Mouse (Mus musculus) hindbrain, embryonic 12.5 days (tissue): Measurements from ENCODE around the gene Fam171a2. TPM values are rescaled to one million over a fixed set of nuclear protein-coding genes. Genes with fewer than 3 reads are reported as not detected.

Experiments used
- ATAC-seq: fragments of 200-750 bp; cut with Nextera tagmentation; 2 replicates; pipeline ENCODE4 v1.8.0; 2017; ENCODE audit warnings: moderate TSS enrichment; ENCODE audit not compliant: low FRiP score
- H3K27ac ChIP-seq: fragments of 300-500 bp; sonication (generic); 2 replicates; pipeline ENCODE4 v1.5.1; 2016; ENCODE audit warnings: mild to moderate bottlenecking
- H3K27me3 ChIP-seq: fragments of 300-500 bp; sonication (generic); 2 replicates; pipeline ENCODE4 v1.6.1; 2016; ENCODE audit warnings: mild to moderate bottlenecking
- H3K36me3 ChIP-seq: fragments of 300-500 bp; sonication (generic); 2 replicates; pipeline ENCODE4 v1.6.1; 2016; ENCODE audit warnings: mild to moderate bottlenecking
- H3K4me1 ChIP-seq: fragments of 300-500 bp; sonication (generic); 2 replicates; pipeline ENCODE4 v1.6.1; 2016
- H3K4me2 ChIP-seq: fragments of 300-500 bp; sonication (generic); replicated peaks from 2 replicates; pipeline ENCODE4 v1.6.1; 2016; ENCODE audit warnings: mild to moderate bottlenecking
- H3K4me3 ChIP-seq: fragments of 300-500 bp; sonication (generic); 2 replicates; pipeline ENCODE4 v1.5.1; 2016; ENCODE audit warnings: mild to moderate bottlenecking
- H3K9ac ChIP-seq: fragments of 300-500 bp; sonication (generic); 2 replicates; pipeline ENCODE4 v1.6.1; 2016; ENCODE audit warnings: mild to moderate bottlenecking, moderate library complexity
- H3K9me3 ChIP-seq: fragments of 300-500 bp; sonication (generic); replicated peaks from 2 replicates; pipeline ENCODE4 v1.6.1; 2016; ENCODE audit warnings: mild to moderate bottlenecking
- WGBS: fragments of 180-500 bp; shearing (Covaris S2); methylation state at CpG from one replicate; pipeline ENCODE4 v1.1.7; 2016; 5-methylcytosine and 5-hydroxymethylcytosine counted together
- polyA plus RNA-seq: library from polyadenylated mRNA; unstranded; fragments of >200 nt; fragmentation: Nextera tagmentation; extraction: Ambion mirVana; gene quantifications from 2 replicates; pipeline ENCODE4 v1.2.1, GENCODE M21; 2016

Gene Fam171a2
- polyA plus RNA-seq, 1 experiment from 2014 or later, result 21.5 TPM

- no peak for ATAC-seq
- no peak overlapping the region for H3K27ac ChIP-seq
- no peaks in the 10 kb centered on the region for H3K9me3 ChIP-seq
- WGBS, result 85% methylated on average over 11 of the region's 11 CpGs
- H3K9ac ChIP-seq, result 0 out of 2 replicates have a peak overlapping the region, but pooled peaks have one; percentile 24
- H3K4me2 ChIP-seq, result peak overlapping the region; percentile 69
- peaks cover 35% of the 10 kb centered on the region for H3K36me3 ChIP-seq
- H3K4me1 ChIP-seq, result peaks cover 48% of the 10 kb centered on the region
- H3K4me3 ChIP-seq, result peak overlapping the region; percentile 58; the same call in 1 of the 2 replicates
- H3K27me3 ChIP-seq, result peaks cover 7% of the 10 kb centered on the region
Observed at GRCm38 (mm10) chr11:102405544-102406285, 41.8 kb downstream of the Fam171a2 start.

GRCm38 (mm10) chr11:102404161-102405010, 43.1 kb downstream of the Fam171a2 start:
- peak overlapping the region; percentile 25; the same call in 1 of the 2 replicates for H3K4me2 ChIP-seq
- H3K9ac ChIP-seq, result peak overlapping the region; percentile 38; the same call in 1 of the 2 replicates
- no peaks in the 10 kb centered on the region for H3K9me3 ChIP-seq
- no peak overlapping the region for H3K27ac ChIP-seq
- no peak overlapping the region for H3K4me3 ChIP-seq
- H3K36me3 ChIP-seq, result peaks cover 44% of the 10 kb centered on the region
- no peak for ATAC-seq
- H3K27me3 ChIP-seq, result peaks cover 20% of the 10 kb centered on the region
- 77% methylated on average over 18 of the region's 18 CpGs for WGBS
- H3K4me1 ChIP-seq, result peaks cover 61% of the 10 kb centered on the region

DNA sequence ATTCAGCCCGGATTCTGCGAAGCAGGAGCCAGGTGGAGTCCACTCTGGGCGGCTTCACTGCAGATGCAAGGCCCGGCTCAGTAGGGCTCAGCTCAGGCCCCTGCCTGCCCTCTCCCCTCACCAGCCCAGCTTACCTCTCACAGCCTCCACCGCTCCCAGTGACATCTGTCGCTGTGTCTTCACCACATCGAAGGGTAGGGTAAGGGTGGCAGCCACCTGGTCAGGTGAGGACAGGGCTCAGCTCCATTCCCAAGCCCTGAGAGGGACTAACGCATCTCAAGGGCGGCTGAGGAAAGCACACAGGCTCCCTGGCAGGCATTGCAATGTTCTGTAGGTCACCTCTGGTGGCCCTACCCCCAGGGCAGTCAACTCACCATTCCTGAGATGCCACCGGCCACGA, 43.8 kb downstream of the Fam171a2 start:
- no peak overlapping the region for H3K4me2 ChIP-seq
- H3K4me3 ChIP-seq, result no peak overlapping the region
- peaks cover 44% of the 10 kb centered on the region for H3K36me3 ChIP-seq
- no peaks in the 10 kb centered on the region for H3K9me3 ChIP-seq
- no peak overlapping the region for H3K9ac ChIP-seq
- peaks cover 26% of the 10 kb centered on the region for H3K27me3 ChIP-seq
- ATAC-seq, result no peak
- WGBS, result 96% methylated on average over 11 of the region's 11 CpGs
- H3K4me1 ChIP-seq, result peaks cover 68% of the 10 kb centered on the region
- no peak overlapping the region for H3K27ac ChIP-seq

DNA sequence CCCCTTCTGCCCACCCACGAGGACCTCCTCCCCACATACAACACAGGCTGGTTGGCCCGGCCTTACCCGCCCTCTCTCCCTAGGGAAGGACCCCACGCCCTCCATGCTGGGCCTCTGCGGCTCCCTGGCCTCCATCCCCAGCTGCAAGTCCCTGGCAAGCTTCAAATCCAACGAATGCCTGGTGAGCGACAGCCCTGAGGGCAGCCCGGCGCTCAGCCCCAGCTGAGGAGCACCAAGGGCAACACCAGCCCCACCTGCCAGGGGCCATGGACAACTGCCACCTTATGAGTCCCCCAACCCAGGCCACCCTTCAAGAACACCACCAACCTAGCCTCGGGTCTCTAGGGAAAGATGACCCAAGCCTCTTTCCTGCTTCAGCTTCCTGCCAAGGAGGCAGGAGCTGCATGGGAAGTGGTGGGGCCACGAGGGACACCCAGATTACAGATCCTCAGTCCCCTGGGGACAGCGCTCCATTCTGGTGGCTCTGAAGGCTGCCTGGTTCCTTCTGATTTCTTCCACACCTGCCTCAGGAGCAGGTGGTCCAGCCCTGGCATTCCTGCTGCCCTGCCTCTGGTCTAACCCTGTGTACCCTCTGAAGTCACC, 45.5 kb downstream of the Fam171a2 start:
- Histone ChIP-seq H3K27ac (no peak overlapping the region), H3K4me1 (peaks cover 76% of the 10 kb centered on the region), H3K4me3 (no peak overlapping the region), H3K9me3 (no peaks in the 10 kb centered on the region), H3K27me3 (peaks cover 37% of the 10 kb centered on the region), H3K36me3 (peaks cover 44% of the 10 kb centered on the region), H3K4me2 (no peak overlapping the region), H3K9ac (no peak overlapping the region)
- no peak for ATAC-seq
- 49% methylated on average over 12 of the region's 12 CpGs for WGBS

DNA sequence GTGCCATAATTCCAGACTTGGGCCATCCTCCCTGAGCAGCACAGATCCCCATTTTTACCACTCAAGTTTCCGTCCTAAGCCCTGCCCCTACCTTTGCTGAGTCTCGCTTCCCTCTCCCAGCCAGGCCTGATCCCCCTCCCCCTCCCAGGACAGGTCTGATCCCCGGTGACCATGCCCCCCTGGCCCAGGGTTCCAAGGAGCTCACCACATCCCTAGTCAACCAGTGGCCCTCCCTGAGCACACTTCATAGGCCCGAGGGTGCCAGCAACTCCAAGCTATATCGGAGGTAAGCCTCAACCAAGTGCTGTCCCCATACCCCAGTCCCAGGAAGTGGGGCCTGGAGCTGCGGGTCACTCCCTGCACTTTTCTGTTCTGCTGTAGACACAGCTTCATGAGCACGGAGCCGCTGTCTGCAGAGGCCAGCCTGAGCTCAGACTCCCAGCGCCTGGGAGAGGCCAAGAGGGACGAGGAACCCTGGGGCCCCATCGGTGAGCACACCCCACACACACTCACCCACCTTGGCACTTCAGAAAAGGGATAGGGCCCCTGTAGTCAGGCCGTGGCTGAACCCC, 46.9 kb downstream of the Fam171a2 start:
- Histone ChIP-seq H3K27ac (no peak overlapping the region), H3K27me3 (peaks cover 37% of the 10 kb centered on the region), H3K9me3 (no peaks in the 10 kb centered on the region), H3K36me3 (peaks cover 44% of the 10 kb centered on the region), H3K9ac (no peak overlapping the region), H3K4me3 (no peak overlapping the region), H3K4me1 (peaks cover 76% of the 10 kb centered on the region), H3K4me2 (no peak overlapping the region)
- WGBS, result 33% methylated on average over 12 of the region's 12 CpGs
- no peak for ATAC-seq

DNA sequence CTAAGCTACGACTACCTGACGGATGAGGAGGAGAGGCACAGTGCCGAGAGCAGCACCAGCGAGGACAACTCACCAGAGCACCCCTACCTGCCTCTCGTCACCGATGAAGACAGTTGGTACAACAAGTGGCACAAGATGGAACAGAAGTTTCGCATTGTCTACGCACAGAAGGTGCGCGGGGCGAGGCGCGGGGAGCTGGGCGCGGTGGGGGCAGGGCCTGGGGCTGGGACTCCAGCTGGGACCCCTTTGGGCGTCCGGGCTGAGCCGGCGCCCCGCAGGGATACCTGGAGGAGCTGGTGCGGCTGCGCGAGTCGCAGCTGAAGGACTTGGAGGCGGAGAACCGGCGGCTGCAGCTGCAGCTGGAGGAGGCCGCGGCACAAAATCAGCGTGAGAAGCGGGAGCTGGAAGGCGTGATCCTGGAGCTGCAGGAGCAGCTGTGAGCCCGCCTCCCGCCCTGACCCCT, 47.8 kb downstream of the Fam171a2 start:
- Histone ChIP-seq H3K9me3 (no peaks in the 10 kb centered on the region), H3K36me3 (peaks cover 44% of the 10 kb centered on the region), H3K4me1 (peaks cover 76% of the 10 kb centered on the region), H3K4me3 (peak overlapping the region; percentile 17), H3K4me2 (peak overlapping the region; percentile 44), H3K27ac (0 out of 2 replicates have a peak overlapping the region, but pooled peaks have one; percentile 25), H3K27me3 (peaks cover 37% of the 10 kb centered on the region), H3K9ac (0 out of 2 replicates have a peak overlapping the region, but pooled peaks have one; percentile 20)
- ATAC-seq, result no peak
- WGBS, result 3% methylated on average over 34 of the region's 34 CpGs

DNA sequence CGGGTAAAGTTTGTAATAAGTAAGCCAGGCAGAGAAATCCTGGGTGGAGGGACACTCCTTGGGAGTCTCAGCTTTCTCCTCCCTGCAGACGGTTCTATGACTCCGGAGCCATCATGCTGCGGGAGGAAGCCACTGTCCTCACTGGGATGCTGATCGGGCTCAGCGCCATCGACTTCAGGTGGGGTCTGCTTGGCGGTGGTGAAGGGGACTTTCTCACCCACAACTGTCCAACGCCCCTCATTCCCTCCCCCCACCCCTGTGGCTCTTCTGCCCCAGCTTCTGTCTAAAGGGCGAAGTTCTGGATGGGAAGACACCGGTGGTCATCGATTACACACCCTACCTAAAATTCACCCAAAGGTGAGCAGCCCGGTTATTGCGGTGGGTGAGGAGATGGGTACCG, 48.4 kb downstream of the Fam171a2 start:
- Histone ChIP-seq H3K36me3 (peaks cover 41% of the 10 kb centered on the region), H3K4me1 (peaks cover 78% of the 10 kb centered on the region), H3K4me3 (no peak overlapping the region), H3K9me3 (no peaks in the 10 kb centered on the region), H3K27me3 (peaks cover 37% of the 10 kb centered on the region), H3K4me2 (no peak overlapping the region), H3K9ac (no peak overlapping the region; the same call in 1 of the 2 replicates), H3K27ac (no peak overlapping the region)
- no peak for ATAC-seq
- 13% methylated on average over 15 of the region's 15 CpGs for WGBS

DNA sequence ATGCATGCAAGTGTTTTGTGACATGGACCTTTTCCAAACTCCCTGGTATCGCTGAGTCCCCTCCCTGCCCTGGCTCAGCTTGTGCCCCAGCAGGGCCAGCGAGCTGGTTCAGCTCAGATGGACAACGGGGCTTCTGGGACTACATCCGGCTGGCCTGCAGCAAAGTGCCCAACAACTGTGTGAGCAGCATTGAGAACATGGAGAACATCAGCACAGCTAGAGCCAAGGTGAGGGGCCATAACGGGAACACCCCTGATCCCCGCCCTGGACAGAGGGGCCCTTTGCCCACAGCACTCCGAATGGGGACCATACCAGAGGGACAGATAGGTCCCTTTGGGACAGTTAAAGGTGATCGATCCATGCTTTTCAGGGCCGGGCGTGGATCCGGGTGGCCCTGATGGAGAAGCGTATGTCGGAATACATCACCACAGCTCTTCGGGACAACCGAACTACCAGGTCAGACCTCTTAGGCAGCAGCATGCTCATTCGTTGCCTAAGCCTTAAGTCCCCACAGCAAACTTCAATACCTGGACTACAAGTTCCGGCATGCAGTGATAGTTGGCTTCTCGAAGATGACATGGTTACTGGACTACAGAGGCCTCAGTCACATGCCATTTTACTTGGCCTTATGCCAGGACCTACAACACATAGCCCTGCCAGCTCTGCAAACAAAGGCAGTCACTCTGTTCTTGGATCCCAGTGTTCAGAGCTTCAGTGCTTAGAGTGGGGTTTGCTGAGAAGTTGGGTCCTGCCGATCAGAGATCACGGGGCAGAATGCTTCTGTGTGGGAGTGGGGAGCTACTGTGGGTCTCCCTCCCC, 49.3 kb downstream of the Fam171a2 start:
- WGBS, result 84% methylated on average over 20 of the region's 20 CpGs
- H3K4me1 ChIP-seq, result peaks cover 86% of the 10 kb centered on the region
- H3K4me3 ChIP-seq, result no peak overlapping the region
- H3K27ac ChIP-seq, result no peak overlapping the region
- ATAC-seq, result no peak
- H3K27me3 ChIP-seq, result peaks cover 37% of the 10 kb centered on the region
- no peak overlapping the region for H3K9ac ChIP-seq
- H3K9me3 ChIP-seq, result no peaks in the 10 kb centered on the region
- peaks cover 33% of the 10 kb centered on the region for H3K36me3 ChIP-seq
- no peak overlapping the region for H3K4me2 ChIP-seq

DNA sequence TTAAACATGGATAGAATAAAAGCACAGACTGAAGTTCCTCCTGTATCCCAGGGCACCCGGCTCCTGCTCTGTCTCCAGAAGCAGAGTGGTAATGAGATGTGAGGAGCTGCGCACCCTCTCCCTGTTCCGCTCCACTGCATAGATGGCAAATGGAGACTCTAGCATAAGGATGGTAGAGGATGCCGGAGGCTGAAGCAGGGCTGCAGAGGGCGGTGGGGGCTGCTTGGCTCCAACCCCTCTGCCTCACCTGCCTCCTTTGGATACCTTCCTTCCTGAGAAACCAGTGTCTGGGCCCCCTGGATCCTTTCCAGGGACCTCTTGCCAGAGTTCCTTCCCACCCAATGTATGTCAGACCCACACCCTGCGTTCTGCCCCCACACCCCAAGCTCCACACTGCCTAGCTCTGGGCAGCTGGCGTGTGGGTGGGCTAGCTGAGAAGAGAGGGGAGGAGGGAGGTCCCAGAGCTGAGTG, 50.8 kb downstream of the Fam171a2 start:
- peak overlapping the region; percentile 62 for H3K4me2 ChIP-seq
- peaks cover 34% of the 10 kb centered on the region for H3K27me3 ChIP-seq
- peak overlapping the region; percentile 95; the same call in 1 of the 2 replicates for H3K27ac ChIP-seq
- peak overlapping the region; percentile 45; the same call in 1 of the 2 replicates for H3K9ac ChIP-seq
- no peak for ATAC-seq
- peaks cover 83% of the 10 kb centered on the region for H3K4me1 ChIP-seq
- no peaks in the 10 kb centered on the region for H3K9me3 ChIP-seq
- H3K36me3 ChIP-seq, result peaks cover 18% of the 10 kb centered on the region
- 70% methylated on average over 7 of the region's 7 CpGs for WGBS
- peak overlapping the region; percentile 76 for H3K4me3 ChIP-seq

- peak overlapping the region; percentile 87 for H3K9ac ChIP-seq
Observed at GRCm38 (mm10) chr11:102396263-102396662, 51.2 kb downstream of the Fam171a2 start.

GRCm38 (mm10) chr11:102395250-102395649, 52.2 kb downstream of the Fam171a2 start:
- 2% methylated on average over 5 of the region's 5 CpGs for WGBS

More at GRCm38 (mm10) chr11:102396263-102396662, 51.2 kb downstream of the Fam171a2 start:
- Histone ChIP-seq H3K27ac (peak overlapping the region; percentile 95; the same call in 1 of the 2 replicates), H3K36me3 (peaks cover 14% of the 10 kb centered on the region), H3K27me3 (peaks cover 34% of the 10 kb centered on the region), H3K4me3 (peak overlapping the region; percentile 76), H3K9me3 (no peaks in the 10 kb centered on the region), H3K4me2 (peak overlapping the region; percentile 62), H3K4me1 (peaks cover 80% of the 10 kb centered on the region)
- no peak for ATAC-seq
- WGBS, result 65% methylated on average over 6 of the region's 6 CpGs

More at GRCm38 (mm10) chr11:102395250-102395649, 52.2 kb downstream of the Fam171a2 start:
- Histone ChIP-seq H3K4me3 (peak overlapping the region; percentile 76), H3K9ac (peak overlapping the region; percentile 87), H3K36me3 (peaks cover 4% of the 10 kb centered on the region; the same call in 1 of the 2 replicates), H3K27ac (peak overlapping the region; percentile 95), H3K27me3 (peaks cover 29% of the 10 kb centered on the region), H3K4me1 (peaks cover 74% of the 10 kb centered on the region), H3K4me2 (peak overlapping the region; percentile 62), H3K9me3 (no peaks in the 10 kb centered on the region)
- ATAC-seq, result peak; percentile 41
